Mouse (Mus musculus): ENCODE measurements around the gene Gm48552. TPM values are rescaled to one million over a fixed set of nuclear protein-coding genes. Genes with fewer than 3 reads are reported as not detected.

The Gm48552 gene
- polyA plus RNA-seq, 1 experiment = 5.6 TPM

GRCm38 (mm10) chr10:81387716-81388115 is 1.1 kb upstream of the Gm48552 start:
- DNase-seq (ENCODE audit: low read depth) = no peak

- DNase-seq (ENCODE audit: low read depth) = no peak
Observed at GRCm38 (mm10) chr10:81389373-81389772, 568 bp downstream of the Gm48552 start.

- no peak for DNase-seq (ENCODE audit: low read depth)
Observed at GRCm38 (mm10) chr10:81389801-81390677, 1.2 kb downstream of the Gm48552 start.

DNA sequence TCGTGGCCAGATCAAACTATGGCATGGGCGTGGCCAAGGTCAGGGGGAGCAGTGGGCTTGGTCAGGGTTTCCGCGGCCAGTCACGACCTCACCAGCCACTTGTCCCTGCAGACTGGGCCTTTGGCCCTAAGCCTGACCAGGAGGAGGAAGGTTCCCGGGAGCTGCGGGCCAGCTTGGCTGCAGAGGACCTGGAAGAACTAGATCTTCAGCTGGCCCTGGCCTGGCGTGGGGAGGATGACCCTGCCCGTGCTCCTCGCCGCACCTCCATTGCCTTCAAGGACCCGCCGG is 1.8 kb downstream of the Gm48552 start:
- no peak for DNase-seq (ENCODE audit: low read depth)

GRCm38 (mm10) chr10:81392270-81392669 is 3.5 kb downstream of the Gm48552 start:
- DNase-seq (ENCODE audit: low read depth) = no peak

GRCm38 (mm10) chr10:81392781-81393185 is 4.0 kb downstream of the Gm48552 start, which contains the start of gene Smim24:
TSS of gene Smim24 (plus strand) at chr10:81393051.
- no peak for DNase-seq (ENCODE audit: low read depth)

DNA sequence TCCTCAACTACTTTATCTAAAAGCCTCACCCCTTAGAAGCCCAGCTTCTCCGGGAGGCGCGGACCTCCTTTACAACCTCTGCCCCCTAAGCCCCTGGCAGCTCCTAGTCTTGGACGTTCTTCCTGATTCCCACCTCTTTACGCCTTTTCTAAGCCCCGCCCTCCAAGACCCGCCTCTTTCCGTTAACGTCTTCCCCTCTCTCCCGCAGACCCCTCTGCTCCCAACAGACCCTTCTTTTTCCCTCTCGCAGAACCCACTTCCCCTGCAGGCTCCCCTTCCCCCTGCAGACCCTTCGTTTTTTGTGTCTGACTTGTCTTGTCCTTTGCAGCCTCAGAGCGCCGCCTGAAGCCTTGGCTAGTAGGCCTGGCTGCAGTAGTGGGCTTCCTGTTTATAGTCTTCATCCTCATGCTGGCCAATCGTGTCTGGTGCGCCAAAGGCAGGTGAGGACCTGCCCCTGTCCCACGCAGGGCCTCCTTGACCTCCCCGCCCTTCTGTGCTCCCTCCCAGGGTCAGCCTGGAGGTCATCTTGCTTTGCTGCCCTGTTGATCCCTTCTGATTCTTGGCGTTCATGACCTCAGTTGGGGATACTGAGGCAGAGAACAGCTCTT is 4.8 kb downstream of the Gm48552 start:
- no peak for DNase-seq (ENCODE audit: low read depth)

GRCm38 (mm10) chr10:81395127-81395526 is 6.3 kb downstream of the Gm48552 start:
- DNase-seq (ENCODE audit: low read depth) = no peak

- DNase-seq (ENCODE audit: low read depth) = no peak
Observed at GRCm38 (mm10) chr10:81395865-81396264, 7.1 kb downstream of the Gm48552 start.

- DNase-seq (ENCODE audit: low read depth) = no peak
Observed at GRCm38 (mm10) chr10:81396749-81397148, 7.9 kb downstream of the Gm48552 start.

DNA sequence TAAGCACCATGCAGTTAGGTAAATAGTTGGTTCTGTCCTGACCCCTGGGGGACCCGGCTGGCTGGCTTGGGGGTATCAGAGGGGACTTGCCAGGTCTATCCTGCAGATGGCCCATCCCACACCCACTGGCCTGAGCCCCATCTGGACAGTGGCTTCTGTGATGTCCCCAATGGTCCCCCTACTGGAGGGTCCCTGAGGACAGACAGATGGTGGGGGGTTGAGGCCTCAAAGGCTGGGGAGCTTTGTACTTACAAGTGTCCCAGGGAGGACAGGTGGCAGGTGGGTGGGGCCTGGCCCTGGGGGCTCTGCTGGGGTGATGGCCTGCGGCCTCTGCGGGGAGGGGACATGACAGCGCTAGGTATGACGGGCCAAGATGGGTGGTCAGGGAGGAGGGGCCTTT is 10.5 kb downstream of the Gm48552 start:
- DNase-seq (ENCODE audit: low read depth) = no peak

GRCm38 (mm10) chr10:81399798-81400308 is 11.0 kb downstream of the Gm48552 start:
- no peak for DNase-seq (ENCODE audit: low read depth)

- DNase-seq (ENCODE audit: low read depth) = no peak
Observed at GRCm38 (mm10) chr10:81400371-81401204, 11.8 kb downstream of the Gm48552 start.

DNA sequence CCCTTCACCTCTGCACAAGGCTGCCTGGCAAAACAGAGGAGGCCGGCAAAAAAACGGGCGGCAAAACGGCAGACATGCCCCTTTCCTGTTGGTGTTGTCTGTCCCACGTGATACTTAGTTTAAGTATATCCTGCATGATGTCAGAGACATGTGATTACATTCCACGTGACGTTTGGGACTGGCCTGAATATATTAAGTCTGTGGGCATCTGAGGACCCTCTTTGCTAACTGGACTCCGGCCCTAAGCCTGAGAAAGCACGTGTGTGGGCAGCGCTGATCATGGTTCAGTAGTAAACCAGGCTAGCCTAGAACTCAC is 12.4 kb downstream of the Gm48552 start:
- no peak for DNase-seq (ENCODE audit: low read depth)

DNA sequence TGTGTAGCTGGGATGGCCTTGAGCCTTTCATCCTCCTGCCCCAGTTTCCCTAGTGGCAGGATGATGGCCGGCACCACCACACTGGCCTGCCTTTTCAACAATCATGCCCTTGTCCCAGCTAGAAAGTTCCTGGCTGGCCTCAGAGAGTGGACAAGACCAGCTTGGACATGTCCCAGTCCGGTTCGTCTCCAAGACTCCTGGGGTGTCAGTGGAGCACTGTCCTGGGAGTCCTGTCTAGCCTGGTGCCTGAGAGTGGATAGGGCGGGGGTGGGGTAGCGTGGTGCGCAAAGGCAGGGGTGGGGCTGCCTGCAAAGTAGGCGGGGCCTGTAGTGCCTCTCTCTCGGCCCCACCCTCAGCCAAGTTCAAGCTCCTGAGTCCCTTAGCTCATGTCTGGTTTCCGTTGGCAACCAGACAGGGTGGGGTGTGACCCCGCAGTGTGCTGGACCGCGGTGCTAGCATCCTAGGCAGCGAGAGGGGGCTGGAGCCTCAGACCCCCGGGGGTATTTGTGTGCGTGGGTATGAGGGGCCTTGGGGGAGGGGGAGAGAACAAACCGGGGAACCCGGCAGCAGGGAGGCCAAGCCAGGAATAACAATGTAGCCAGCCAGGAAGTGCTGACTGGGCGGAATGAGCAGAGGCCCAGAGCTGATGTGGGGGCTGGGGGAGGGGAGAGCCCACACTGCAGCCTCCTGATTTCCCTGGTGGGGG is 12.9 kb downstream of the Gm48552 start:
- DNase-seq (ENCODE audit: low read depth) = no peak

DNA sequence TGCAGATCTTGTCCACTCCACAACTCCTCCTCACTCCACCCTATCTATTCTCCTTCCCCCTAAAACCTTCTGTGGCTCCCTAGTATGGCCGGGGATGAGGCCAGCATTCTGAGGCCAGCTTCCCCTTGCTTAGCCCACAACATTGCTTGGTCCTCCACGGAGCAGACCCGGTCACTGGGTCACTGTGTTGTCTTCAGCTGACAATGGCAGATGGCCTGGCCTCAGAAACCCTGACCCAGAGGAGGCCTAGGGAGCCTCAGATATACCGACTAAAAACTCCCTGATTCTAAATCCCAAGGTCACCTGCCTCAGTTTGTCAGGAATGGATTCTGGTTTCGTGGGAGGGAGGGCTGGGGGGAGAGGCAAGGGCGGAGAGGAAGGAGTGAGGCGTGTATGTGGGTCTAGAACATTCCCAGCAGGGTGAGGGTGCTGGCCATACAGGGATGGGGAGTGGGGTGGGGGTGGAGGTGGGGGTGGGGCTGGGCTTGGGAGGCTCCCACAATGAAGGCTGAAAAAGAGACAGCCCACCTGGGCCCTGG is 13.5 kb downstream of the Gm48552 start:
- no peak for DNase-seq (ENCODE audit: low read depth)

DNA sequence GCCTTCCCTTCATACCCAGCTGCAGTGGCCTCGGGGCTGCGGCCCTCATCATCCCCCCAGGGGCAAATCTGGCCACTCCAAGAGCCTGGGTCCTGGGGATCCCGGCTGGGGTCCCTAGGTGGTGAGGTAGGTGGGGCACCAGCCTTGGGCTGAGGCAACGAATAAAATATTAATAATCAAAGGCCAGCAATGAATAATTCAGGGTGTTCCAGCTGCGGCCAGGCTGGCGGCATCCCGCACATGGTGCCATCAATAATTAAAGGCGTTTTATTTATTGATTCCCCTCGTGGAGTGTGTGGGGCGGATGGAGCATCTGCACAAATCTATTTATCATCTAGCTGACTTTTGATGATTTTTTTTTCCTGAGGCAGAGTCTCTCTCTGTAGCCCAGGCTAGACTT is 14.7 kb downstream of the Gm48552 start:
- DNase-seq (ENCODE audit: low read depth) = no peak

DNA sequence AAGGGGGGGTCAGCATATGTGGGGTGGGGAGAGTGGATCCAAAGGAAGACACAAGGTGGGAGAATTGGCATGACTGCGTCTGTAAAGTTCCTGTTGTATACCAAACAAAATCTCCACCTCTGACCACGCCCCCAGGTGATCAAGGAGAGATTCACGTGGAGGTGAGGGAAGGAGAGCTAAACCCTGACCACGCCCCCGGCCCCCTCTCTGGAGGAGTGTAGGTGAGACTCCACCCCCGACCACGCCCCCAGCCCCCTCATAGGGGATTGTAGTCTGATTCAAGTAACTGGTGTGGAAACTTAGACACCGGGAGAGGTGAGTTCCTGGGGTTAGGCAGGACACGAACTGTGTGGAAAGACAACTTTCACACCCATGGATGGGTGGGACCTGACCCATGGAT is 15.3 kb downstream of the Gm48552 start:
- DNase-seq (ENCODE audit: low read depth) = no peak

- DNase-seq (ENCODE audit: low read depth) = no peak
Observed at GRCm38 (mm10) chr10:81404720-81405119, 15.9 kb downstream of the Gm48552 start.

DNA sequence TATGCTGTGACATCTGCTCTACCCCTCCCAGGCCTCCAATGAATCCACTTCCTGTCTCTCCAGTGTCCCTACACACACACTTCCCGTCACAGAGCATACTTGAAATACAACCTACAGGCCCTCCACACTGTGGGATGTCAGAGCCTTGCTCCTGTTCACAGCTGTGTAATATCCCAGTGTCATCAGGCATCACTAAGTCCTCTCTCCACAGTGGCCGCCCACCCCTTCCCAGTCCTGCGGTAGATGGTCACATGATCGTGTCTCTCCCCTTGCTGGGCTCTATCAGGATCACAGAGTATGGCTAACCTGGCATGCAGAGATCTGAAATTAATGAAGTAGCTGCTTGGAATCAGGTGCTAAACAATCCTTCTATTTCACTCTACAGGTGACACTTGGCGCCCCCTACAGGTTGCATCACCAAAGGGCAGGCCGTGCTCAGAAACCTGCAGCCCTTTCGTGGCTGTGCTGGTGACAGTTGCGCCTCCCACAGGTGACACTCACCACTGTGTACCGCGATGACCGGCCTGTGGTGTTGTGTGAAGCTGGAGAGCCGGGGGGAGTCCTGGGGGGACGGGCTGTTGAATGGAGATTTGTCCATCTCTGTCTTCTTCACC is 16.9 kb downstream of the Gm48552 start:
- no peak for DNase-seq (ENCODE audit: low read depth)
